8 mouse cellular contexts compared by ENCODE assay signal in the genomic region with DNA sequence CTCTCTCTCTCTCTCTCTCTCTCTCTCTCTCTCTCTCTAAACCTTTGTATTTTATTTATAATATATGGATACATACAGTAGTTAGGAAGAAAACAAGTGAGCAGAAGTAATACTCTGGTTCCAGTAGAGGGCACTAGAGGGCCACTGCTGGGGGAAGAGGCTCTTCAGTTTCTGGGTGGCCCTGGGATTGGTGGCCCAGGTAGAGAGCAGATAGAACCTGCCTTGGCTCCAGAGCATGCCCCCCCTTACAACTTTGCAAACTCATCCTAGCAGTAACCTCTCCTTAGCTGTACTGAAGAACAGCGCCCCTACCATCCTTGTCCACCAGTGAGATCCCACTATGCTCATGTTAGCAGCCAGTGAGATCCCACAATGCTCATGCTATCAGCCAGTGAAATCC.
A peak's percentile ranks its signal among the peaks of the same experiment; 100 is the strongest.
DNase-seq lines count a peak whose midpoint lies in the region; ATAC-seq lines count a peak whose summit lies in the region.

No protein-coding gene starts in this region.

- no peak overlapping the region for H3K4me3 ChIP-seq in forebrain, embryonic 16.5 days (replicated peaks; ENCODE audit: low read length)
- H3K4me3 ChIP-seq in kidney, embryonic 14.5 days (ENCODE audit: low read length), result no peak overlapping the region
- H3K4me3 ChIP-seq in lung, embryonic 15.5 days, result no peak overlapping the region

- no peak overlapping the region for H3K27ac ChIP-seq in forebrain, embryonic 16.5 days (ENCODE audit: low read length)
- no peak overlapping the region for H3K27ac ChIP-seq in kidney, embryonic 14.5 days (ENCODE audit: low read depth, low read length)
- no peak overlapping the region for H3K27ac ChIP-seq in lung, embryonic 15.5 days

- ATAC-seq in forebrain, embryonic 16.5 days, result 0 out of 2 replicates have a peak, but pooled peaks have one; percentile 20
- ATAC-seq in kidney, embryonic 14.5 days (ENCODE audit: low FRiP score, low TSS enrichment), result peak; percentile 62; the same call in 1 of the 2 replicates
- ATAC-seq in lung, embryonic 15.5 days (ENCODE audit: borderline replicate concordance, extremely low read depth, low FRiP score, low TSS enrichment), result peak; percentile 33; the same call in 1 of the 2 replicates

- H3K9me3 ChIP-seq in forebrain, embryonic 16.5 days (ENCODE audit: control insufficient read depth, low read length), result no peaks in the 10 kb centered on the region
- no peaks in the 10 kb centered on the region for H3K9me3 ChIP-seq in kidney, embryonic 14.5 days (ENCODE audit: control insufficient read depth, low read length)
- H3K9me3 ChIP-seq in lung, embryonic 15.5 days, result no peaks in the 10 kb centered on the region

- H3K36me3 ChIP-seq in forebrain, embryonic 16.5 days (ENCODE audit: control insufficient read depth, insufficient read depth), result no peaks in the 10 kb centered on the region
- no peaks in the 10 kb centered on the region for H3K36me3 ChIP-seq in kidney, embryonic 14.5 days (ENCODE audit: control insufficient read depth, insufficient read depth, low read length)
- H3K36me3 ChIP-seq in lung, embryonic 15.5 days, result no peaks in the 10 kb centered on the region

- H3K4me2 ChIP-seq in forebrain, embryonic 16.5 days (ENCODE audit: low read length), result no peak overlapping the region
- H3K4me2 ChIP-seq in kidney, embryonic 14.5 days (replicated peaks; ENCODE audit: low read depth, low read length), result no peak overlapping the region
- H3K4me2 ChIP-seq in lung, embryonic 15.5 days, result no peak overlapping the region

- WGBS in forebrain, embryonic 16.5 days, result 34% methylated on average over 1 of the region's 1 CpGs
- WGBS in kidney, embryonic 14.5 days, result 30% methylated on average over 1 of the region's 1 CpGs
- WGBS in lung, embryonic 15.5 days, result 29% methylated on average over 1 of the region's 1 CpGs

- peak; percentile 55 for DNase-seq in urinary bladder, postnatal 14 days (ENCODE audit: low spot score)
- no peak for DNase-seq in urinary bladder, adult 2 months (ENCODE audit: low spot score)
- peak; percentile 77 for DNase-seq in brain, adult 2 months (ENCODE audit: low read depth, low spot score)
- DNase-seq in retina, postnatal 1 day, result peak; percentile 76
- DNase-seq in ovary, postnatal 36 days (ENCODE audit: low spot score), result no peak

- H3K9ac ChIP-seq in forebrain, embryonic 16.5 days (replicated peaks; ENCODE audit: low read depth, low read length), result no peak overlapping the region
- no peak overlapping the region for H3K9ac ChIP-seq in kidney, embryonic 14.5 days (ENCODE audit: low read depth, low read length)
- no peak overlapping the region for H3K9ac ChIP-seq in lung, embryonic 15.5 days

- no peaks in the 10 kb centered on the region for H3K27me3 ChIP-seq in forebrain, embryonic 16.5 days (replicated peaks; ENCODE audit: control insufficient read depth, insufficient read depth, low read length)
- H3K27me3 ChIP-seq in kidney, embryonic 14.5 days (ENCODE audit: control insufficient read depth, insufficient read depth, low read length), result no peaks in the 10 kb centered on the region
- no peaks in the 10 kb centered on the region for H3K27me3 ChIP-seq in lung, embryonic 15.5 days

- H3K4me1 ChIP-seq in forebrain, embryonic 16.5 days (replicated peaks; ENCODE audit: control insufficient read depth, insufficient read depth, low read length), result no peaks in the 10 kb centered on the region
- H3K4me1 ChIP-seq in kidney, embryonic 14.5 days (ENCODE audit: control insufficient read depth, insufficient read depth, low read length), result no peaks in the 10 kb centered on the region
- peaks cover 8% of the 10 kb centered on the region for H3K4me1 ChIP-seq in lung, embryonic 15.5 days

Comparison
In these comparisons a context has a peak if more than half of its experiments do, and no peak if none do; other contexts are left out.
1. DNase-seq: peak in urinary bladder, postnatal 14 days (single experiment), brain, adult 2 months (single experiment) and retina, postnatal 1 day (single experiment); none in urinary bladder, adult 2 months (single experiment) and ovary, postnatal 36 days (single experiment).
2. Peak in every context shown above with its lines, with median percentiles within 50 percentile points of each other: ATAC-seq.